Mouse (Mus musculus) megakaryocyte-erythroid progenitor cell, adult 5-6 weeks (primary cell): ENCODE results near the gene Rap1gds1. TPM values are rescaled to one million over a fixed set of nuclear protein-coding genes. Genes with fewer than 3 reads are reported as not detected.

Experiments used
- ATAC-seq: replicated peaks from 2 replicates; pipeline ENCODE4 v1.8.0; 2016; ENCODE audit warnings: mild to moderate bottlenecking, inconsistent platforms; ENCODE audit not compliant: severe bottlenecking, poor library complexity, low FRiP score, low TSS enrichment
- total RNA-seq, 2 experiments: library from RNA; stranded (forward) in 1 of 2; stranded (reverse) in 1 of 2; fragments of 200-1000, 215-1000 nt in 1 of 2; fragments of >200 nt in 1 of 2; fragmentation: Nextera tagmentation in 1 of 2; gene quantifications; 2 replicates each; pipeline ENCODE4 v1.2.3; 2014 to 2017

The Rap1gds1 gene
- total RNA-seq, 2 experiments from 2014 or later = 20.8 to 24.3 TPM

DNA sequence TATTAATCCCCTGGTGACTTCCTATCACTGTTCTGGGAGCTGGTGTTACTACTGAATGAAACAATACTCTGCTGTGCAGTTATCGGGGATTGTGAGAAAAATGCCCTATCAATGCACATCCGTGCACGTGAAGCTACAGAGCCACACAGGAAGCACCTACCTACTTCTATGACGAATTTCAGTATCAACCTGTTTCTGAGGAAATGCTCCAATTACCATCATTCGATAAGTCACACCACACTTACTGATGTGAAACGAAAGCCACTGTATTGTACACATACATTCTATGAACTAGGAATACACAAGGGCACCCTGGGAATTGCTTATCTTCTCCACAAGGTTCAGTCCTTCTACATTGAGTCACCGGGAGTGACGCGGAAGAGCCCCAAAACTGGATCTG lies 10.9 kb downstream of the Rap1gds1 start:
- 0 out of 2 replicates have a peak, but pooled peaks have one; percentile 27 for ATAC-seq

DNA sequence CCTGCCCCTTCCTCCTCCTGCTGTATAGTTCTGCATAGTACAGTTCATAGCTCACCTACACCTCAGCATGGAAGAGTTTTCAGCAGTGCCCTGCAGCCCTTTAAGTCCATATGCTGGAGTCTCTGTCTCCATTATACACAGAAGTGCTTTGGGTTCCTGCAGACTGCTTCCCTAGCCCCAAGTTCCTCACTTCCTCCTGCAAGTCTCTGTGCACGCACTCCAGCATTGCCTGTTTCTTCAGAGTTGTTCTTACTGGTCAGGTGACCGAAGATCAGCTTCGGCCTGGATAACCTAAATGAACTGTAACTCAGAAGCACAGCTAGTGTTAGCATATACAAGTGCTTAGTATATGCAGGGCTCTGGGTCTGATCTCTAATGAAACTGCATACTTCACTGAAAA lies 12.9 kb downstream of the Rap1gds1 start:
- no peak for ATAC-seq

- ATAC-seq = no peak
These were observed 26.0 kb downstream of the Rap1gds1 start for GRCm38 (mm10) chr3:139048701-139049622.

DNA sequence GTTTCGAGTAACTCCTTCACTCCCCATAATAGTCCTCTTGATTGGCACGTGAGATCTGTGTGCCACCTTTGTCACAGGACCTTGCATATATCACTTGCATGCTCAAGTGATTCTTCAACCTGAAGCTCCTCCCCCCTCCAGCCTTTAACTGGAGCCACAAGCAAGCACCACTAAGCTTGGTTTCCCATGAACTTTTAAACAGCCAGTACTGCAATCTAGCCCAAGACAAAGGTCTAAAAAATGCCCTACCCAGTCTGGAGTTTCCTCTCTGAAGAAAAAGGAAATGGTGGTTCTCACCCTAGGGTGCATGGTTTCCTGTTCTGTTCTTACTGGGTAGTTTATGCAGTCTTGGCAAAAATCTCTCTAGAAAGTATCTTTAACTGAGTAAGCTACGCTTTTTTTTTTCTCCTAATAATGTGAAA lies 32.6 kb downstream of the Rap1gds1 start:
- ATAC-seq = peak; percentile 47

DNA sequence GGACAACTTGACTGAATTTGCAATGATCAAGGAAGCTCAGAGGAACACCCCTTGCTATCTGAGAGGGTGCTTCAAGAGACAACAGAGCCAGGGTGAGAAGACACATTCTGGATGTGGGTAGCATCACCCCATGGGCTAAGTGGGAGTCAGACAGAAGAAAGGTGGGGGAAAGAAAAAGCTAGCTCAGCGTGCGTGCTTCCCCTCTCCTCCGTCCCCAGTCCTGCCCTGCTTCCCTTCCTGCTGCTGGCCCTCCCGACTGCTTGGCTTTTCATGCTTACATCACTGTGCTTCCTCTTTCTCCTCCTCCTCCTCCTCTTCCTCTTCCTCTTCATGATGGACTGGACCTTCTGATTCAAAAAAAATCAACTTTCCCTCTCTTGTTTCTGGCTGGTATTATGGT lies 33.1 kb downstream of the Rap1gds1 start:
- ATAC-seq = no peak

- ATAC-seq = no peak
These were observed 38.0 kb downstream of the Rap1gds1 start for GRCm38 (mm10) chr3:139037030-139037429.

DNA sequence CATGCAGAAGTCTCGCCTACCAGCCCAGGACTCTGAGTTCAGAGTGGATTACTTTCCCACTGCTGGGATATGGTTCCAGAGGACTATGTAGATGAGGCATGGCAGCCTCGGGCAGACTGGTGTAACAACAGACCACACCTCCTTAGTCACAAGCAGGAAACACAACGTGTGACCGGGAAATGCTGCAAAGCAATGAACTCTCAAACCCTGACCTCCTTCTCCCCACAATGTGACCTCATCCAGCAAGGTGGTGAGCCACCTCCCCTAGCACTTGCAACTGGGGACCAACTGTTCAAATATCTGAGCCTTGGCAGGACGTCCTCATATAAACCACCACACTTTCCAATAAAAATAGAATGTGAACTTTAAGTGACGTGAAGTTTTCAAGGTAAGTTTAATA lies 41.8 kb downstream of the Rap1gds1 start:
- ATAC-seq = no peak

GRCm38 (mm10) chr3:139030644-139031227 lies 44.3 kb downstream of the Rap1gds1 start:
- ATAC-seq = no peak

DNA sequence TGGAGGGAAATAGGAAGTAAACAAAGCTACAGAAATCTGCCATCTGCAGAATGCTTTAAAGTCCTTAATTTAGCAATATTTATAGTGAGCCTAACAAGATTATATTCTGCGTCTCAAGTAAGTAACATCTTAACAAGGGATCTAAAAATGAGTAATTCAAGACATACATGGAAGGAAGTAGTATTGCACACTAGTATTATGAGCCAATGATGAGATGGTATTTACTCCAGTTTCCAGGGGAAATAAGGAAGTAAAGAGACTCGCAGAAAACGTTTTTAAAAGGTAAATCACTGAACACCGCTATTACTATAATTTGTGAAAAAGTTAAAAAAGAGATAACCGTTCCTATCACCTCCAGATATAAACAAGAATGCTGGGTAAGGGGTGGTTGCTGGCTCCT lies 49.9 kb downstream of the Rap1gds1 start:
- ATAC-seq = peak; percentile 41; the same call in 1 of the 2 replicates

- ATAC-seq = no peak
These were observed 51.4 kb downstream of the Rap1gds1 start for GRCm38 (mm10) chr3:139023585-139023984.

DNA sequence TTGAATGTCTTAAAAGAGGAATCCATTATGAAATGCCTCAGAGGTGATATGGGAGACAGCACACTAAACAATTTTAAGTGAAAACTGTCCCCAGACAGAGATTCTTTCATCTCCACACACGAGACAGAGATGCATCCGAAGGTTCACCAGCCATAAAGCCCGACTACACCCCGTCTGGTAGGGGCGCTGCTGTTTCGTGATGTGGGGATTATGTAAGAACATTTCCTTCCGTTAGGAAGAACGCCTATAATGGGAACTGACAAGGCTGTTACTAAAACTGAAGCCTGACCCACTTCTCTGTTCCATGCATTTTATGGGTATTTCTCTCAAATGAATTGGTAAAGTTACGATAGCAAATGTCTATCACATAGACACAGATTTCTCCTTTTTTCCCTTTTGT lies 62.6 kb downstream of the Rap1gds1 start:
- ATAC-seq = peak; percentile 51

- no peak for ATAC-seq
These were observed 69.3 kb downstream of the Rap1gds1 start for GRCm38 (mm10) chr3:139005669-139006068.

GRCm38 (mm10) chr3:139002774-139003173 lies 72.2 kb downstream of the Rap1gds1 start:
- no peak for ATAC-seq

DNA sequence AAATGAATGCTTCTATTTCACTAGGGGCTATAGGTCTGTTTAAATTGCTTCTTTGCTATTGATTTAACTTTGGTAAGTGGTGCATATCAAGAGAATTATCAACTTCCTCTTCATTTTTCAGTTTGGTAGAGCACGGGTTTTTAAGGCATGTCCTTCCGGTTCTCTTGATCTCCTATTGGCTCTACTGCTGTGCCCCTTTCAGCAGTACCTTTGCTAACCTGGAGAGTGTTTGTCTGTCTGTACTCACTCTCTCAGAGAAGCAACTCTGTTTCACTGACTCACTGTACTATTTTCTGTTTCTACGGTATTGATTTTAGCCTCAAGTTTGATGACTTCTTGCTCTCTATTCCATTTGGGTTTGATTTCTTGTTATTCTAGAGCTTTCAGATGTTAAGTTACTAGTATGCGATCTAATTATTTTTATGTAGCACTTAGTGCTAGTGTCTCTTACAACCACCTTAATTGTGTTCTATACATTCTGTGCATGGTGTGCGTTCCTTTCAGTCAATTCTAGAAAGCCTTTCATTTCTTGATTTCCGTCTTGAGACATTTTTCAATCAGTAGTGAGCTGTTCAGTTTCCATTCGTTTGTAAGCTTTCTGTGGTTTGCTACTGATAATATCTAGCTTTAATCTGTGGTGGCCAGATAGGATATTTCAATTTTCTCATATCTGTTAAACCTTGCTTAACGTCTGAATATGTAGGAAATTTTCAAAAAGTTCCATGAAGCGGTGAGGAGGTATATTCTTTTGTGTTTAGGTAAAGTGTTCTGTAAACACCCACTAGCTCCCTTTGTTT lies 74.7 kb downstream of the Rap1gds1 start:
- no peak for ATAC-seq

GRCm38 (mm10) chr3:138993473-138993872 lies 81.5 kb downstream of the Rap1gds1 start:
- no peak for ATAC-seq

DNA sequence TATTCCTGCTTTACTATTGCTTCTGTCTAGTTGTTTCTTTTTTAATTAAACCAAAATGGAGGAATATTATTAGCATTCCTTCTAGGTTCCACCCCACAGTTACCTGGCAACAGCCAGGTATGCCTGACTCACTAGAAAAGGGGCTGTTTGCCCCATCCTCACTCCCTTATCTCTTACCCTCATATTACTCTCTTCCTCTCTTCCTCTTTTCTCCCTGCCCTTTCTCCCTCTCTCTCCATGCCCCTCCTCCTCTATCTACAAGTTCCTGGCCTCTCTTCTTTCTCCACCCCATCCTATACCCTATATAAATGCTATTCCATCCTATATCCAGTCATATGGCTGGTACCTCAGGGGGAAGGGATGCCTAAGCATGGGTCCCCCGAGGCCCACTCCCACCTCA lies 83.6 kb downstream of the Rap1gds1 start:
- ATAC-seq = no peak

- peak; percentile 86 for ATAC-seq
These were observed 85.9 kb downstream of the Rap1gds1 start for GRCm38 (mm10) chr3:138989141-138989540.

DNA sequence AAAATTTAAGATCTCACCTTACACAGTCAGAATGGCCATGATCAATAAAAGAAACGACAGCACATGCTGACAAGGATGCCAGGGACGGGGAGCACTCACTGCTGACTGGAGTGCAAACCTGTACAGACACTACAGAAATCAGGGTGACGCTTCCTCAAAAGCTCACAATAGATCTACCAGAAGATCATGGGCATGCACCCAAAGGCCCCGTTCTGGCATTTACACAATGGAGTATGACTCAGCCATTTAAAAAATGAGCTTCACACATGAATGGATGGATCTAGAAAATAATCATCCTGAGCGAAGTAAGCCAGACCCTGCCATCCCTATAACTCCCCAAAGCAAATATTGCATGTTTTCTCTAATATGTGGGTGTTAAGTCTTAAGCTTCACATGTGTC lies 87.0 kb downstream of the Rap1gds1 start:
- ATAC-seq = no peak

DNA sequence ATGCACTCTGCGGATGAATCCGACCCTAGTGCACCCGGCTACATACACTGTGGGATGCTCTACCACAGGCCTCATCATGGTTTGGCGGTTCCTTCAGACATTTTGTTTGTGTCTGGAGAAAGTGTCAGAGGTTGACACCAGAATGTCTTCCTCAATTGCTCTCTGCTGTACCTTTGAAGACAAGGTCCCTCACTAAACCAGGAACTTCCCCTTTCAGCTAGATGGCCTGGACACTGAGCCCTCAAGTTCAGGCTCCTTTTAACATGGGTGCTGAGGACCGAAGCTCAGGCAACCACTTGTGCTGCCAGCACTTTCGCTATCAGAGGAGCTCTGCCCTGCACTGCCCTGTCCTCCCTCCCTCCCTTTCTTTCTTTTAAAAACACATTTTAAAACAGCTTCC lies 92.8 kb downstream of the Rap1gds1 start:
- no peak for ATAC-seq

- ATAC-seq = no peak
These were observed 97.6 kb downstream of the Rap1gds1 start for GRCm38 (mm10) chr3:138977413-138977812.
